Comparison of ENCODE assay signal across 7 mouse cellular contexts in genomic region chr3:87174769-87175437, GRCm38 (mm10). TPM values are rescaled to one million over a fixed set of nuclear protein-coding genes. Genes with fewer than 3 reads are reported as not detected.
DNase-seq lines count a peak whose midpoint lies in the region; ATAC-seq and TF ChIP-seq lines count a peak whose summit lies in the region.

No protein-coding gene starts in this region.

- no peaks in the 10 kb centered on the region for H3K9me3 ChIP-seq in lung, embryonic 16.5 days (ENCODE audit: control insufficient read depth, low read length)
- no peaks in the 10 kb centered on the region for H3K9me3 ChIP-seq in forebrain, embryonic 11.5 days (ENCODE audit: control insufficient read depth, low read length)
- no peaks in the 10 kb centered on the region for H3K9me3 ChIP-seq in limb, embryonic 11.5 days (ENCODE audit: control insufficient read depth, low read length)

- H3K4me2 ChIP-seq in lung, embryonic 16.5 days (ENCODE audit: low read depth, low read length) = peak overlapping the region; percentile 93
- peak overlapping the region; percentile 61 for H3K4me2 ChIP-seq in forebrain, embryonic 11.5 days (ENCODE audit: low read depth, low read length, severe bottlenecking)
- H3K4me2 ChIP-seq in limb, embryonic 11.5 days (ENCODE audit: low read depth, severe bottlenecking) = peak overlapping the region; percentile 94

- no peak for TF ChIP-seq POLR2A in small intestine, adult 2 months (IDR thresholded peaks at IDR 0.05; ENCODE audit: low read depth, low read length)

- H3K27me3 ChIP-seq in lung, embryonic 16.5 days (ENCODE audit: control insufficient read depth, insufficient read depth, low read depth, low read length) = no peaks in the 10 kb centered on the region
- H3K27me3 ChIP-seq in forebrain, embryonic 11.5 days (ENCODE audit: control insufficient read depth, insufficient read depth, low read length) = no peaks in the 10 kb centered on the region
- H3K27me3 ChIP-seq in limb, embryonic 11.5 days (ENCODE audit: control insufficient read depth, insufficient read depth, low read length) = no peaks in the 10 kb centered on the region
- H3K27me3 ChIP-seq in small intestine, adult 2 months (ENCODE audit: control insufficient read depth, insufficient read depth, low read length) = peaks cover 19% of the 10 kb centered on the region

- WGBS in lung, embryonic 16.5 days = 2% methylated on average over 25 of the region's 25 CpGs
- WGBS in forebrain, embryonic 11.5 days = 2% methylated on average over 24 of the region's 25 CpGs
- WGBS in limb, embryonic 11.5 days = 3% methylated on average over 25 of the region's 25 CpGs
- 4% methylated on average over 25 of the region's 25 CpGs for WGBS in small intestine, adult 2 months

- ATAC-seq in lung, embryonic 16.5 days (ENCODE audit: low read depth) = no peak; the same call in 1 of the 2 replicates
- ATAC-seq in forebrain, embryonic 11.5 days (replicated peaks; ENCODE audit: low FRiP score) = no peak
- no peak; the same call in 1 of the 2 replicates for ATAC-seq in limb, embryonic 11.5 days (ENCODE audit: insufficient number of reproducible peaks, low FRiP score, low TSS enrichment, low read depth)

- TF ChIP-seq CTCF in small intestine, adult 2 months (IDR thresholded peaks at IDR 0.05; ENCODE audit: extremely low read depth, insufficient read length, insufficient replicate concordance, low read depth, low read length) = no peak

- H3K36me3 ChIP-seq in lung, embryonic 16.5 days (ENCODE audit: control insufficient read depth, insufficient read depth, low read length) = no peaks in the 10 kb centered on the region
- H3K36me3 ChIP-seq in forebrain, embryonic 11.5 days (ENCODE audit: control insufficient read depth, insufficient read depth, low read length) = no peaks in the 10 kb centered on the region
- H3K36me3 ChIP-seq in limb, embryonic 11.5 days (ENCODE audit: control insufficient read depth, insufficient read depth, low read length) = no peaks in the 10 kb centered on the region
- H3K36me3 ChIP-seq in small intestine, adult 2 months (ENCODE audit: control insufficient read depth, insufficient read depth, low read length) = no peaks in the 10 kb centered on the region

- peaks cover 30% of the 10 kb centered on the region for H3K4me1 ChIP-seq in lung, embryonic 16.5 days (replicated peaks; ENCODE audit: control insufficient read depth, insufficient read depth, low read length)
- peaks cover 13% of the 10 kb centered on the region for H3K4me1 ChIP-seq in forebrain, embryonic 11.5 days (replicated peaks; ENCODE audit: control insufficient read depth, insufficient read depth, low read length)
- peaks cover 12% of the 10 kb centered on the region for H3K4me1 ChIP-seq in limb, embryonic 11.5 days (ENCODE audit: control insufficient read depth, insufficient read depth, low read length)
- H3K4me1 ChIP-seq in small intestine, adult 2 months (ENCODE audit: control insufficient read depth, insufficient read depth, insufficient read length, low read length) = no peaks in the 10 kb centered on the region

- H3K9ac ChIP-seq in lung, embryonic 16.5 days (ENCODE audit: low read length) = peak overlapping the region; percentile 90
- H3K9ac ChIP-seq in forebrain, embryonic 11.5 days (ENCODE audit: low read length) = peak overlapping the region; percentile 90
- peak overlapping the region; percentile 88 for H3K9ac ChIP-seq in limb, embryonic 11.5 days (ENCODE audit: low read length)

- DNase-seq in lung, postnatal 25 days (ENCODE audit: low spot score) = no peak
- DNase-seq in forebrain, embryonic 11.5 days (ENCODE audit: low spot score) = no peak
- DNase-seq in limb, embryonic 11.5 days (ENCODE audit: low spot score) = peak; percentile 35
- no peak for DNase-seq in adrenal gland, adult (ENCODE audit: inconsistent age in 2 of 2, low spot score in 1 of 2)
- no peak for DNase-seq in kidney, adult 11 months

- peak overlapping the region; percentile 71 for H3K4me3 ChIP-seq in lung, embryonic 16.5 days (ENCODE audit: low read length)
- H3K4me3 ChIP-seq in forebrain, embryonic 11.5 days (ENCODE audit: low read depth, low read length) = peak overlapping the region; percentile 53
- peak overlapping the region; percentile 49 for H3K4me3 ChIP-seq in limb, embryonic 11.5 days (ENCODE audit: low read depth, low read length)
- peak overlapping the region; percentile 65 for H3K4me3 ChIP-seq in small intestine, adult 2 months (ENCODE audit: low read depth, low read length)

- H3K27ac ChIP-seq in lung, embryonic 16.5 days (ENCODE audit: low read length) = peak overlapping the region; percentile 91
- peak overlapping the region; percentile 72; the same call in 1 of the 2 replicates for H3K27ac ChIP-seq in forebrain, embryonic 11.5 days (ENCODE audit: low read depth, low read length)
- H3K27ac ChIP-seq in limb, embryonic 11.5 days (replicated peaks; ENCODE audit: low read depth, low read length) = peak overlapping the region; percentile 72; the same call in 1 of the 2 replicates
- H3K27ac ChIP-seq in small intestine, adult 2 months (ENCODE audit: insufficient read depth, low read depth, low read length) = 0 out of 2 replicates have a peak overlapping the region, but pooled peaks have one; percentile 10

RNA-seq across cellular contexts. Expression of gene Kirrel, which starts 0.4 kb away (rescaled TPM):
- 13.2 and 14.2 TPM in 2 replicates for polyA plus RNA-seq in lung, embryonic 16.5 days (2015; fragmentation: Nextera tagmentation; extraction: Ambion mirVana)
- polyA plus RNA-seq in forebrain, embryonic 11.5 days (2014; fragmentation: Nextera tagmentation; extraction: Ambion mirVana) = 10.2 and 10.6 TPM in 2 replicates
- polyA plus RNA-seq in limb, embryonic 11.5 days (2014; fragmentation: Nextera tagmentation; extraction: Ambion mirVana) = 12.8 and 13.6 TPM in 2 replicates
- 2.0 and 2.6 TPM in 2 replicates for polyA plus RNA-seq in small intestine, adult 2 months (2012; rRNA removed)

Comparison
In these comparisons a context has a peak if more than half of its experiments do, and no peak if none do; other contexts are left out.
1. H3K27ac ChIP-seq: peak in every context shown above with its lines; median percentile 91 in lung, embryonic 16.5 days; 72 in forebrain, embryonic 11.5 days; 72 in limb, embryonic 11.5 days; 10 in small intestine, adult 2 months.